Mouse (Mus musculus): ENCODE measurements at regions not wholly inside any gene's neighbourhood (a gene's known extent, or its start where the extent isn't known, plus 50 kb on each side); places are given as distances from the start of the nearest gene placed in this dataset.

- TF ChIP-seq POLR2A (IDR thresholded peaks at IDR 0.05; ENCODE audit: control insufficient read depth, low read depth, low read length) (no peak), CTCF (IDR thresholded peaks at IDR 0.05; ENCODE audit: control insufficient read depth, insufficient read depth, insufficient replicate concordance, low read depth, low read length) (no peak)
Observed at GRCm38 (mm10) chr4:131329398-131329797, 385.2 kb downstream of the Matn1 start.

All from testis, adult 2 months (tissue).